Mouse (Mus musculus) megakaryocyte-erythroid progenitor cell, adult 5 weeks (primary cell): ENCODE results near the gene Gpr75. TPM values are rescaled to one million over a fixed set of nuclear protein-coding genes. Genes with fewer than 3 reads are reported as not detected.

ENCODE experiments used
- polyA plus RNA-seq: library from polyadenylated mRNA; stranded (reverse); fragments of >175 nt; gene quantifications from 2 replicates; pipeline ENCODE4 v1.2.3, GENCODE M21; 2012

Gpr75 gene
- polyA plus RNA-seq: not detected in 2 replicates

GRCm38 (mm10) chr11:30885171-30885871, at the start of gene Gpr75, which contains the start of gene Asb3:
Gene Gpr75, plus strand, starts transcription at chr11:30885358.
Gene Asb3, plus strand, starts transcription at chr11:30885416.

Other genes with a start within 250 kb of the Gpr75 start
- gene Acyp2, start 235.8 kb upstream of the Gpr75 start, polyA plus RNA-seq: 0.55 and 0.74 TPM in 2 replicates
- gene Psme4, start 113.6 kb upstream of the Gpr75 start, polyA plus RNA-seq: 2.7 and 3.1 TPM in 2 replicates
- gene Asb3, start 58 bp downstream of the Gpr75 start, polyA plus RNA-seq: 1.4 and 1.5 TPM in 2 replicates
- gene Erlec1, start 69.0 kb downstream of the Gpr75 start, polyA plus RNA-seq: 17.5 and 21.5 TPM in 2 replicates
- gene Chac2, start 101.0 kb downstream of the Gpr75 start, polyA plus RNA-seq: 1.1 TPM in 2 replicates